Mouse (Mus musculus): ENCODE data around the gene Gab2.
A peak's percentile ranks its signal among the peaks of the same experiment; 100 is the strongest.

The Gab2 gene

DNA sequence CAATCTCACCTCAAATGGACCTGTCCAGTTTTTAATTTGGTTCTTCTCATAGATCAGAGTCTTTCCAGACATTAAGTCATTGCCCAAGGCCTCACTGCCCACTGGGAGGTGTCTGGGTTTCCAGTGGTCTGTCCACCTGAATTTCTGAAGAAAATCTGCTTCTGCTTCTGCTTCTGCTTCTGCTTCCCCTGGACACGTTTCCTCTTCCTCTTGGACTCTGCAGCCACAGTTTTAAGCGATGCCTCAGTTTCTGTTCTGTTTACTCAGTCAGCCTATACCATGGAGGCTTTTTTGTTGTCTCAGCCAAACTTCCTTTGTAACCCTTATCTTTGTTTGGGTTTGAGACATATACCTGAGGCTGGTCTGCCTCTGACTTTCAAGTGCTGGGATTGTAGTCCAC, 170.3 kb downstream of the Gab2 start:
- peak; percentile 69 for DNase-seq (ENCODE audit: low read depth, low spot score)

DNA sequence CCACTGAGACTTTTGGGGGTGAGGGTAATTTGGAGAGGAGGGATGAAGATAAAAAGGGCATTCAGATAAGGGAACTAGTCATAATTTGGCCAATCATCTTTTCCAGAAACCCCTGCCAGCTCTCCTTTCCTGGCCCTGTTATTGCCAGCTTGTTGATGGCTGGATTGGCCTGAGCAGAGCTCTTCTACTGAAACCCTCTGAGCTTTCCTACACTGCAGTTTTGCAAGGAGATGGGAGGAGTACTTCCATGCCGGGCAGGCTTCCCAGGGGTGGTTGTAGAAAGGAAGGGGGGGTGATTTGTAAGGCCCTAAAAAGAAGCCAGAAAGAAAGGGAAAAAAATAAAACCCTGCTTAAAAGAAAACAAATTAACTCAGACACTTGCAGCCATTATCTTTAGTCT, 181.2 kb downstream of the Gab2 start:
- no peak for DNase-seq (ENCODE audit: low read depth, low spot score)

DNA sequence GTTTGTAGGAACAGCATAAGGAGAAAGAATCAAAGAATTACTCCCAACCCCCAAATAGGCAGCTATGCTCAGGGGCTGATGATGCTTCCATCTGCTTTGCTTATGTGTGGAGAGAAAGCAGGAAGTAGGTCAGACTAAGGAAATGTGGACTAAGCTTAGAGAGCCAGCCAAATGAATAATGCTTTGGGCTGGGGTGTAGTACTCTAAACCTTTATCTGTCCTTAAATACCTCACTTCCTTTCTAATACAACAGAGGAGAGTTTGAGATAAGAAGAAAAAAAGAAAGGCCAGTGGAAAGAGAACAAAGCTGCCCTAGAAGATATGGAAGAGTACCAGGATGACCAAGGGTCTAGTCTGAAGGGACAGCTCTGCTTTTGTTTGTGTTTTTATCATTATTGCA, 189.0 kb downstream of the Gab2 start:
- no peak for DNase-seq (ENCODE audit: low read depth, low spot score)

DNA sequence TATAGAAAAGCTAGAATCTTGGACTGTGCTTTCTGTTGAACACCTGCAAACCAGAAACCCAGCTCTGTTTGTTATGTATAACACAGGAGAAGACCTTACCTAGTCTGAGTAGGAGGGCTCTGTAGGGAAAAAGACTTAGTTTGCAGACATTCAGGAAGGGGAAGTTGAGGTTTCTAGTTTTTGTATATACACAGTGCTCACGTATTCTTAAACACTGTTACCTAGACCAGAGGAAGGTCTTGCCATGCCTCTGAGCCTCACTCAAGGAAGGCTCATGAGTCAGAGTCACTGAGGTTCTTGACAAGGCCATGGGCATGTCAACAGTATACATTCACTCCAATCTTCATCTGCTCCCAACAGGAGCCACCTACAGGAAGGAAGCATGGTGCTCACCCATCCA, 189.7 kb downstream of the Gab2 start:
- no peak for DNase-seq (ENCODE audit: low read depth, low spot score)

DNA sequence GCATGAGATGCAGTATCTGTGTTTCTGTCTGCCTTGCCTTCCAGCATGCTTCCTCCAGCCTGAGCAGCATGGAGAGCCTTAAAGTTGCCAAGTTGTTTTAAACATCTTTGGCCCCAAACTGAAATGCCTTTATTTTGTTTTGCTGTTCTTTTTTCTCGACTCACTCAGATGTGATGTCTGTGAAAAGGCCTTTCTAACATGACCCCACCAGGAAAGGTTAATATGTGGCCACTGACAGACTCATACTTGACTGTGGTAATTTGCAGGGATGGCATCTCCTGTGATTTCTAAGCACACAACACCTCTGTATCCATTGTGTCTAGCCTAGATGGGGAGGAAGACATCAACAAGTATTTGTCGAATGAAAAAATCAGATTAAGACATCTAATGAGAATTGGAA, 215.6 kb downstream of the Gab2 start:
- no peak for DNase-seq (ENCODE audit: low read depth, low spot score)

DNA sequence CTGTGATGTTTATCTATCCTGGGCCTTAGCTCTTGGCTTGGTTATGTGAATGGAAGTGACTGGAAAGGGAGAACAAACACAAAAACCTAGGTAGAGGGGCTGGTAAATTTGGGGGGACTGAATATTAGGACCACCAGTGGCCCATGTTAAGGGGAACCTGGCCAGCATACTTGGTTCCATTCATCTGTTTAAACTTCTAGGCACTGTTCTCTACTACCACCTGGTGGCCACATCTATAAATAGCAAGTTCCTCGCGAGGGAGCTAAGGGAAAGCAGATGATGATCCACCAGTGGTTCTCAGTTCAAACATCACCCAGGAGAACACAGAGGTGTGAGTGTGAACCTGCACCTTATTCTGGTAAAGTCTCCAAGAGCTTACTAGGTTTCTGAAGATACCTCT, 216.1 kb downstream of the Gab2 start:
- peak; percentile 67 for DNase-seq (ENCODE audit: low read depth, low spot score)

DNA sequence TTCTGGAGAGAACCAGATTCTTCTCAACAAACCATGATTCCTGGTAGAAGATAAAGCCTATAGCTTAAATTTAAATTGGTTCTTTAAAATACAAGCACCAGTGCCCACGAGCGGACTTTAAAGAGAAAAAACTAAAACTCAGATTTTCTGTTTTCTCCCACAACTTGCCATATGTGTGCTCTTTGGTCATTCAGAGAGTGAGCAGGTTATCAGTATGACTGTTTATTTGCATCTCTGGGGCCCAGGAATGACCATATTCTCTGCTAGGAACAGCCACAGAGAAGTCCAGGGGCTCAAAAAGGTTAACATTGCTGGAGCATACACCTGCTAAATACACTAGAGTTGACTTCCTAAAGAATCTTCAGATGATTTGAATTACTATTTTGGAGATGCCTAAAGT, 216.9 kb downstream of the Gab2 start:
- no peak for DNase-seq (ENCODE audit: low read depth, low spot score)

DNA sequence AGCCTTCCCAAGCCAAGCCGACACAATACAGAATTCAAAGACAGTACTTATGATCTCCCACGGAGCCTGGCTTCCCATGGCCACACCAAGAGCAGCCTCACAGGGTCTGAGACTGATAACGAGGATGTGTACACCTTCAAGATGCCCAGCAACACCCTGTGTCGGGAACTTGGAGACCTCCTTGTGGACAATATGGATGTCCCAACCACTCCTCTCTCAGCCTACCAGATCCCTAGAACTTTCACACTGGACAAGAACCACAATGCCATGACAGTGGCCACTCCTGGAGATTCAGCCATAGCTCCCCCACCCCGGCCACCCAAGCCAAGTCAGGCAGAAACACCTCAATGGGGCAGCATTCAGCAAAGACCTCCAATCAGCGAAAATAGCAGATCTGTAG, 217.6 kb downstream of the Gab2 start:
- no peak for DNase-seq (ENCODE audit: low read depth, low spot score)

DNA sequence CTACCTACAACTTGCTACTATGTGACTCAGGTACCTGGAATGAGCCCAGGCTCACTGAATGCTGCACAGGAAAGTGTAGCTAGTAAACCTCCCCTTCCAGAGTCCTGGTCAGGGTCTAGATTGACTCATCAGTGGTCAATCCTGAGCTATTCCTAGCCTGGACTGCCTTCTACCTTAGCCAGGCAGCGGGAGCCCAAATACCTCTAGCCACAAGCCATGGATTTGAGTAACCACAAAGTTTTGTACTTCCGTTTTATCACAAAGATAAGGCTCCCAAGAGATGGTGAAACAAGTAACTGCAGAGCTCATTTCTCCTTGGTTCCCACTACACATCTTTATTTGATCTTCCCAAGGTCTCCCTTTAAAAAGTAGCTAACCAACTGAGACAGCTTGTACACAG, 219.5 kb downstream of the Gab2 start:
- no peak for DNase-seq (ENCODE audit: low read depth, low spot score)

DNA sequence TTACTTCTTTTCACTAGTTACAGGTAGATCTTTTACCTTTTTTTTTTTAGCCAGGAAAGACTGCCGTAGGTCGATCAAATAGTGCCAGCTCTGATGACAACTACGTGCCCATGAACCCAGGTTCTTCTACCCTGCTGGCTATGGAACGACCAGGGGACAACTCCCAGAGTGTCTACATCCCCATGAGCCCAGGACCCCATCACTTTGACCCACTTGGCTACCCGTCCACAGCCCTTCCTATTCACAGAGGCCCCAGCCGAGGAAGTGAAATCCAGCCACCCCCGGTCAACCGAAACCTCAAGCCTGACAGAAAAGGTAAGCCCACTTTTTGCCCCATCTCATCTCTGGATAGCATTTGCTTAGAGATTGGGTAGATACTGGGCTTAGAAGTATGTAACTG, 219.9 kb downstream of the Gab2 start:
- no peak for DNase-seq (ENCODE audit: low read depth, low spot score)

DNA sequence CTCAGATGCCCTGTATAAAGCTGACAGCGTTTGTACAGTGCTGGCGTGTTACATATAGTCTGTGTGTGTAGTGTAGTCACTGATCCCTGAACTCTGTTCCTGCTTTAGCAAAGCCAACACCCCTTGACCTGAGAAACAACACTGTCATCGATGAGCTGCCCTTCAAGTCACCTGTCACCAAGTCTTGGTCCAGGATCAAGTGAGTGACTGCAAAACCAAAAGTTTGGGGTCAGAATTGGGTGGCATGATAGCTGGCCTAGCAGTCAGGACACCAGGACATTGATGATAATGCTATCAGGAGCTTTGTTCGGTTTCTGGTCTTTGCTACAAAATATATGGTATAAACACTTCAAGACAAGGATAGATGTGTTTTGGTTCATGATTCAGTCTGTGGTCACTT, 220.9 kb downstream of the Gab2 start:
- no peak for DNase-seq (ENCODE audit: low read depth, low spot score)

DNA sequence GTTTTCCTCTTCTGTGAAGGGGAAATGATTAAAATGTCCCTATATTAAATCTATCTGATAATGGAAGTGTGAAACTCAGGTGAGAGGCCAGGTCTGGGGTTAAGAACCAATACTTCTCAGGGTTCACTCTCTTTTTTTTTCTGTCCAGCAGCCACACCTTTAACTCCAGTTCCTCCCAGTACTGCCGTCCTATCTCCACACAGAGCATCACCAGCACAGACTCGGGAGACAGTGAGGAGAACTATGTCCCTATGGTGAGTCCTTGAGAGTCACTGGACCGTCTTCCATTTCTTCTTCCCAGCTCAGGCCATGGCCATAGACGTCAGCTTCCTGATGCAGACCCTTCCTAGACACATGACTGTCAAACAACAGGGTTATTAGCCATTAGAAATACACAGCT, 221.5 kb downstream of the Gab2 start:
- DNase-seq (ENCODE audit: low read depth, low spot score): no peak

DNA sequence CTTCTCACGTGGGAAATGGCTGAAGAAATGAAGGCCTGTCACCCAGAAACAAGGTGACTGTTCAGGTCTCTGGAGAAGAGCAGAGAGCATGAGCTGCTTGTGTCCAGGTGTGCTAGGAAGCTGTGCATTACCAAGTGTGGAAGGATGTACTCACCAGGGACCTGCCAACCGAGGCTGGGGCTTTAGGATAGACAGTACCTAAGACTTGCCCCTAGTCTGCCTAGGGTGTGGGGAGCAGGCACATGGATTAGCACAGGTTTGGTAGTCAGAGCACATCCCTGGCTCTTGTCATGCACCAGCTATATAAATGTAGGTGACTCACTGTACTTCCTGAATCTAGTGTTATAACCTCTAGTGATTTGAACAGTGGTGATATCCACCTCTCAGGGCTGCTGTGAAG, 222.2 kb downstream of the Gab2 start:
- no peak for DNase-seq (ENCODE audit: low read depth, low spot score)

DNA sequence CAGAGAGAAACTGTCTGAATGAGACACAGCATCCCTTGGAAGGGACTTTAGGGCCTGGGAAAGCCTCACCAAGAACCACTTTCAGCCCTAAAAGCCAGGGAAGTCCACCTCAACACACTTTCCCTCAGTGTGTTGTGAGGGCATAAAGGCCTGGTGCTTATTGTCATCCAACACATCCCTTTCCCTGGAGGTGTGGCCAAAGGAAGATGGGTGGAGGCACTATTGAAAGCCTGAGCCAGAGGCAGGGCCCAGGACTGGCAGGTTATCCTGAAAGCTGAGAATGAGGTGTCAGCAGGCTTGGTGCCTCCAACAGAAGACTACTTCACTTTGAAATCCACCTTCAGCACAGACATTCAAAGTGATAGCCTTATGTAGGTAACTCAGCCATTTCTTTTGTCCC, 223.1 kb downstream of the Gab2 start:
- DNase-seq (ENCODE audit: low read depth, low spot score): no peak

DNA sequence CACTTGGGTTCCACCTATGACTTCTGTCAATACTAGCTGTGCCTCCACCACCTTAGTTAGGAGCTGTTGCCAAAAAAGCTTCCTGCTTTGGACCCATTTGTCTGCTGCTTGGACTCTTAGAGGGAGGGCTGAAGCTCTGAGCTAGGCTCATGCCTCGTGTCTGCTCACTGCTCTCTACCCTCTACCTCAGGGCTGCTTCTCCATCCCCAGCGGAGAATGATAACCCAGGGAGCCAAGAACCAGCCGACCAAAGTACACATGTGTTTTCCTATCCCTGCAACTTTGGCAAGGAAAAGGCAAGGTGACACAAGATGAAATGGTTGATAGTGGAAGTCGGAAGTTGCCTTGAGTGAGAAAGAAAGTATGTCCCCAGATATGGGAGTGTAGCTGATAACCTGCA, 223.8 kb downstream of the Gab2 start:
- no peak for DNase-seq (ENCODE audit: low read depth, low spot score)

DNA sequence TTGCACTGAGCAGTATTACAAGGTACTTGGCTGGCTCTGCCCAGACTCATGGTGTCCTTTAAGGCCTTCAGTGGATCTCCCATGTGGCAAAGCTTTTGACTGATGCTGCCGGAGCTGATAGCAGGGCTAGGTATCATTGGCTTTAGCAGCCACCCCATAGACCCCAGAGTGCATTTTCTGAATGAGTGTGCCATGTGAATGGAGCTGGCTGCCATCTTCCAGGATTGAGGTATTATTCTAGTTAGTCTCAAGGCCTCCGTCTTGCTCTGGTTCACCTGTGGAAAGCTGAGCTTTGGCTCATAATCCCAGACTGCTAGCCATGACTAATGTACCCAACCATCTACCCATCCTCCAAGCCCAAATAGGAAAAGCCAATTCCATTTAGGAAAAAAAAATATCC, 225.4 kb downstream of the Gab2 start:
- DNase-seq (ENCODE audit: low read depth, low spot score): no peak

DNA sequence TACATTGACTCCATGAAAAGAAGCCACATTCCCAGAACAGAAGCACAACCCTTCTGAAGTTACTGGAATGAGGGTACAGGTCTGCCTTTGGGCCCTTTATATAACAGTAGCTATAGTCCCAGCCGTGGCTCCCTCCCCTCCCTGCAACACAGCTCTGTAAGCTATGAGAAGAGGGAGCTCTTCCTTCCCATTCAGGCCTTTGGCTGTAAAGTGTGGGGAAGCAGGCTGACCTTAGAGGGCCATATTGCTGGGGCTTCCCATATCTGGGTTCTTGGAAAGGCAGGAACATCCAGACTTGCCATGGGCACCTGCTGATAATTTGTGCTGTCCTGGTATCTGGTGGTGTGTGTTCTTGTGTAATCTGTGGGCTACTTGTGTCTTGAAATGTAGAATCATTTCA, 226.2 kb downstream of the Gab2 start:
- DNase-seq (ENCODE audit: low read depth, low spot score): no peak

DNA sequence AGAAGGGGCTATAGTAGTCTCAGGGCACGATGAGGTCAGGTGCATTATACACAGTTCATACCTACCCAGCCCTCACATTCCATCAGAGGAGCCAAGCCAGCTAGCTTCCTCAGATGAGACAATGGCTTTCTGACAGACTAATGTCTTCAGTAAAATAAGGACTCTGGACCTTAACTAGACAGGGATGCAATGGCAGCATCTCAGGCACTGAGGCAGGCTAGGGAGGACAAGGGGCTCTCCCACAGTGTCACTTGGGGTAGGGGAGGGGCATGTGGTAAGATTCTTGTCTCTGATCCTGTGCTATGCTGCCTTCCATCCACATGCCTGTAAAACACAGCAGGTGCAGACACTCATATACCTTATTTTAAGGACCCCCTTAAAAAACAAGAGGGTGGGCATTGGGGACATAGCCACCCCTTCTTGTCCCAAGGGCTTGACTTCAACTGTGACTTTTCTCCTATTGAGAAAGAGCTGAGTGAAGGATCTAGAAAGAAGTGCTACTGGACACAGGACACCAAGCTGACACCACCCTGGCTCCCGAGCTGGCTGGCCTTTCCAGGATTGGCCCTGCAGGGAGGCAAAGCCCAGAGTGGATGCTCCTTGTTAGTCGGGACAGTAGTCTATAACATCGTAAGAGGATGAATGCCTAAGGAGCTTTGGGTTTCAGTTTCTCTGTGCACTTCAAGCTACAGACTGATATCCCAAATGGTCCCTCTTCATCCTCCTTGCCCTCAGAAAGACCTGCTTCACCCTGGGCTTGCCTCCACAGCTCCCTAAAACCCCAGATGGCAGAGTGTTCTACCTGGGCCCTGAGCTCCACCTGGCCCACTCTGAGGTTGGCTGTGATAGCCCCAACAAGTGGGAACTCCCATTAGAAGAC, 228.3 kb downstream of the Gab2 start:
- DNase-seq (ENCODE audit: low read depth, low spot score): no peak

DNA sequence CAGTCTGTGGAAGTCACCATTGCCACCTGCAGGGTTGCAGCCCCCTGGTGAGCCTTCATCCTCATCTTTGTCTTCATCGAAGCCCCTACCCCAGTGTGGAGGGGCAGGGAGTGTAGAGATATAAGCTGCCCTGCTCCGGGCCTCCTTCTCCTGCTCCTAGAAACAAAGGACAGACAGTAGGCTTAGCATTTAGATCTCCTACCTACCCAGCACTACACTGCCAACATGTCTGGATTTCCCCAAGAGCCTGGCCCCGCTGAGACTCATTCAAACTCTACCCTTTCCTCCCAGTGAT, 228.9 kb downstream of the Gab2 start:
- DNase-seq (ENCODE audit: low read depth, low spot score): no peak

DNA sequence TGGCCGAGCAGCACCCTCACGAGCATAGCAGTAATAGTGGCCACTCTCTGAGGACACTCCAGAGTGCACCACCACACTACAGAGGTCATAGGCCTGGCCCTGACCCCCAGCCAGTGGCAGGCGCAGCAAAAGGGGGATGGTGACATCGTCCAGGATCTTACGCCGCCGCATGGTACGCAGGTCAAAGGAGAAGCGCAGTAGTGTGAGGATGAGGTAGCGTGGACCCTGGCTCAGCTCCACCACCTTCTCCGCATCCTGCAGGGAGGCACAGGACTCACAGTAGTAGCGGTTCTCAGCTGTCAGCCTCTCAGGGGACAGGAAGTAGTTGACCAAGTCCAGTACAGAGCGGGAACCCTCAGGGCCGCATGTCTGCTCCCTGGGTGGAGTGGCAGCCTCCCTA, 230.2 kb downstream of the Gab2 start:
- DNase-seq (ENCODE audit: low read depth, low spot score): no peak

DNA sequence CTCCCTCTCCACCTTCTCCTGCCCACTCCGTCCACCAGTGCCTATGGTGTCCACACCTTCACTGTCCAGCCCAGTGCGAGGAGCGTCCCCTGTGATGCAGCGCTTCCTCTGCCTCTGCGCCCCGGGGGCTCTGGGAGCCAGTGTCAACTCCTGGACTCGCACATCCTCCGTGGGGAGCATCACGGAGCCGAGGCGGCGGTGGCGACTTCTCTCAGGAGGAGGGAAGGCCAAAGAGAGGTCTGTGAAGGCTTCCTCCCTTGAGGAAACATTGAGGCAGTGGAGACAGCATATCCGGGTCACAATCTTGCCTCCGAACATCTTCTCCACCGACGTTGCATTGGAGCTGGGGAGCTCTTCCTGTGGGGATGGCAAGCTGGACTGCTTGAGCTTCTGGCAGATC, 230.8 kb downstream of the Gab2 start:
- no peak for DNase-seq (ENCODE audit: low read depth, low spot score)

DNA sequence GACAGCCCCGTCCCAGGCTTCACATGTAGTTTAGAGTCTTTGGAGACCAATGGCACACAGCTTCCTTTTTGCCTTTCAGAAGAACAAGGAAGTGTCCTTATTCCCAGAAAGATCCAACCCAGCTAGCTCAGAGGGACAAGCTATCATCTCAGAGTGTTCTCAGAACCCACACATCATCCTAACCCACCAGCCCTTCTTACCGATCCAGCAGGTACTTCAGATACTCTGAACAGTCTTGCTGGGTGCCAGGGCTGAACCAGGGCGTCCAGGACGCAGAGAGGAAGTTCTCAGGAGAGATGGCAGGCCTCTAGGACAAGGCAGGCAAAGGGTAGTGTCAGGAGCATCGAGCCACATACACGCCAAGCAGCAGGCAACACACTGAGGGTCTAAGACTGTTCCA, 231.5 kb downstream of the Gab2 start:
- no peak for DNase-seq (ENCODE audit: low read depth, low spot score)

DNA sequence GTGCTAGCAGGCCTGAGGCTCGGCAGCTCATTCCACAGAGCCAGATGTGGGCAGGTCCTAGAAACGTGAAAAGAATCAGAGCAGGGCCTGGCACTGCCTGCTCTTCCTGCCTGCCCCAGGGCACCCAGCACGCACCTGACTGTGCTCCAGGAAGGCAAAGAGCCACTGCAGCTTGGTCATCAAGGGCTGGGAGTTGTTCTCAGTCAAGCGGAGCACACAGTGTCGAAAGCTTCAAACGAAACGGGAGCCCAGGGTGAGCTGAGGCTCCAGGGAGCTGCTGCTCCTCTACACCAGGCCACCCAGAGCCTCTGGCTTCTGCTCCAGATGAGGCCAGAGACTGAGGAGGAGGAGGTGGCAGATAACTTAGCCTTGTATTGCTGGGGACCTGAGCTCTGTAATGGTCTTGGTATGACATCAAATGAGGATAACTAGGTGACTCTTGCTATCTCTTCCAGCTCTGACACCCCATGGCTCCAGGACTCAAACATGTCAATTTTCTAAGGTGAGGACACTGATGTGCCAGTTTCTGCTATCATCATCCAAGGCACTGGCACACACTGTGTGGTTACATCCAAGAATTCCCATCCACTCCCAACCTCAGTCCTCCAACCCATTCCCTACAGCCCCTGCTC, 232.1 kb downstream of the Gab2 start:
- DNase-seq (ENCODE audit: low read depth, low spot score): no peak

DNA sequence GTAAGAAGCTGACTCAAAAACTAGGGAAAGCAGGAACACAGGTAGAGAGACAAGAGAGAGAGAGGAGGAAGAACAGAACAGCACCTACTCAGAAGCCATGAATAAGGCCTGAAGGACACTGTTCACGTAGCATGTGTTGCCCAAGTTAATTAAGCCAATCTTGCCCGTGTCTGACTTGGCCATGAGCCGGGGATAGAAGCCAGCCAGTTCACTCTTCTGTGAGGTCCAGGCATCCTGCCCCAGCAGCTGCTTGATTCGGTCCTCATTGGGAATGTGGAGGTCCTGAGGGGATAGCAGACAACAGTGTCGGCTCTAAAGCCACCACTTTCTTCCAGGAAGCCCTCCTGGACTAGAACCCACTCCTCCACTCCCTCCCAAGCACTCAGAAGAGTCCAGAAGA, 233.3 kb downstream of the Gab2 start:
- DNase-seq (ENCODE audit: low read depth, low spot score): no peak

Data from A20 (cell line).